Mouse (Mus musculus) thymus, adult 2 months (tissue): ENCODE results near the gene Tmem184a.

Experiments used
- CTCF ChIP-seq: fragments of 200-500 bp; IDR thresholded peaks from 2 replicates; pipeline ENCODE4 v1.5.1; 2012; ENCODE audit warnings: mild to moderate bottlenecking, control low read depth, low read length, moderate library complexity, borderline replicate concordance; ENCODE audit not compliant: control insufficient read depth, poor library complexity, insufficient read depth; ENCODE audit errors: extremely low read depth
- POLR2A ChIP-seq: fragments of 200-500 bp; IDR thresholded peaks from 2 replicates; pipeline ENCODE4 v1.6.1; 2012; ENCODE audit warnings: mild to moderate bottlenecking, low read length, control low read depth, moderate library complexity; ENCODE audit not compliant: control insufficient read depth, poor library complexity, insufficient read depth; ENCODE audit errors: extremely low read depth

DNA sequence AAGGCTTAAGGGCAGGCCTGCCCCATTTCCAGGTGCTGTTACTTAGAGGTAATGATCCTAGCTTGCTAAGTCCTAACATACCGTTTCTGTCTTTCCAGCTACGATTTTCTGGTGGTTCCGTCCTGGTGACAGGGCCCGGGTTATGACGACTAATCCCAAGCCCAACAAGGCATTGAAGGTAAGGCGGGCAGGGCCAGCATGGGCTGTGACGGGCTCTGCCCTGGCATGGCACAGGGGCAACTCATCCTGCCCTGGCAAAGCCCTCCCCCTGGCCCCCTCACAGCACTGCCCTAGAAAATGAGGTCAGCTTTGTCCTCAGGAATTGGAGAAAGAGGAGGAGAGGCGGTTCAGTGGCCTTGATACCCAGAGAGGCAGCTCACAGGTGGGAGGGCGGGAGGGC, 20.7 kb downstream of the Tmem184a start:
- no peak for TF ChIP-seq CTCF
- TF ChIP-seq POLR2A = no peak
